8 mouse cellular contexts compared by ENCODE assay signal in genomic region chr19:45310291-45310881, GRCm38 (mm10). TPM values are rescaled to one million over a fixed set of nuclear protein-coding genes. Genes with fewer than 3 reads are reported as not detected.
DNase-seq lines count a peak whose midpoint lies in the region; ATAC-seq and TF ChIP-seq lines count a peak whose summit lies in the region.

No protein-coding gene starts in this region.

- TF ChIP-seq CTCF in gastrocnemius, adult 2 months (IDR thresholded peaks at IDR 0.05): no peak
- no peak for TF ChIP-seq CTCF in liver, embryonic 14.5 days (IDR thresholded peaks at IDR 0.05; ENCODE audit: low read depth)

- H3K4me2 ChIP-seq in forebrain, embryonic 13.5 days: peak overlapping the region; percentile 49
- H3K4me2 ChIP-seq in liver, embryonic 14.5 days (ENCODE audit: low read depth): peak overlapping the region; percentile 43

- WGBS in forebrain, embryonic 13.5 days: 41% methylated on average over 5 of the region's 5 CpGs
- 31% methylated on average over 5 of the region's 5 CpGs for WGBS in liver, embryonic 14.5 days (ENCODE audit: insufficient replicate concordance)

- H3K27ac ChIP-seq in gastrocnemius, adult 2 months: peak overlapping the region; percentile 88
- H3K27ac ChIP-seq in forebrain, embryonic 13.5 days: peak overlapping the region; percentile 88
- no peak overlapping the region for H3K27ac ChIP-seq in liver, embryonic 14.5 days

- intact Hi-C loops in gastrocnemius, adult 2 months (cut with DNase I): loop anchor here (2.0 kb wide), 1 partner anchor 56 kb away; no protein-coding TSS in a partner anchor

- H3K9ac ChIP-seq in forebrain, embryonic 13.5 days: peak overlapping the region; percentile 0; the same call in 1 of the 2 replicates
- H3K9ac ChIP-seq in liver, embryonic 14.5 days (replicated peaks): no peak overlapping the region

- H3K9me3 ChIP-seq in forebrain, embryonic 13.5 days (replicated peaks): no peaks in the 10 kb centered on the region
- H3K9me3 ChIP-seq in liver, embryonic 14.5 days (ENCODE audit: control insufficient read depth, low read length): no peaks in the 10 kb centered on the region

- H3K36me3 ChIP-seq in forebrain, embryonic 13.5 days (ENCODE audit: poor library complexity, severe bottlenecking): no peaks in the 10 kb centered on the region
- H3K36me3 ChIP-seq in liver, embryonic 14.5 days (replicated peaks; ENCODE audit: control insufficient read depth, insufficient read depth, low read depth): no peaks in the 10 kb centered on the region

- DNase-seq in gastrocnemius, adult 2 months: peak; percentile 62
- no peak for DNase-seq in gastrocnemius, postnatal 4 days (ENCODE audit: low spot score in 2 of 2)
- DNase-seq in 416B (ENCODE audit: low read depth): peak; percentile 23
- no peak for DNase-seq in liver, embryonic 14.5 days (ENCODE audit: low read depth in 3 of 3, low spot score in 3 of 3)
- DNase-seq in testis, postnatal 14 days (ENCODE audit: low spot score): no peak
- DNase-seq in thymus, postnatal 0 days (ENCODE audit: low spot score): no peak
- no peak for DNase-seq in spleen, adult 18-20 months

- peak overlapping the region; percentile 69 for H3K4me3 ChIP-seq in gastrocnemius, adult 2 months
- H3K4me3 ChIP-seq in forebrain, embryonic 13.5 days: peak overlapping the region; percentile 8; the same call in 1 of the 2 replicates
- peak overlapping the region in 1 of 2 experiments; percentile 25; a peak in 1 of 4 replicates for H3K4me3 ChIP-seq in liver, embryonic 14.5 days (ENCODE audit: insufficient read depth in 1 of 2, low read depth in 2 of 2, low read length in 2 of 2)

- no peak for TF ChIP-seq EP300 in liver, embryonic 14.5 days (IDR thresholded peaks at IDR 0.05; ENCODE audit: low read depth)

- peaks cover 35% of the 10 kb centered on the region for H3K4me1 ChIP-seq in forebrain, embryonic 13.5 days
- H3K4me1 ChIP-seq in liver, embryonic 14.5 days (replicated peaks; ENCODE audit: control insufficient read depth in 2 of 2, insufficient read depth in 2 of 2, low read length in 1 of 2): peaks cover 0 to 2% of the 10 kb centered on the region in 2 experiments; a peak in 2 of 4 replicates

- ATAC-seq in forebrain, embryonic 13.5 days: peak; percentile 53; the same call in 1 of the 2 replicates
- no peak for ATAC-seq in liver, embryonic 14.5 days (ENCODE audit: insufficient read depth)

- peaks cover 35% of the 10 kb centered on the region for H3K27me3 ChIP-seq in forebrain, embryonic 13.5 days
- H3K27me3 ChIP-seq in liver, embryonic 14.5 days (ENCODE audit: control insufficient read depth, insufficient read depth, low read length): peaks cover 3% of the 10 kb centered on the region; the same call in 1 of the 2 replicates

RNA-seq across cellular contexts. Expression of gene Btrc, which starts 53.1 kb away (rescaled TPM):
- total RNA-seq in gastrocnemius, adult 2 months (2021): 10 to 100 TPM; 20.5 to 22.0 TPM
- total RNA-seq in gastrocnemius, postnatal 4 days (2021): 10 to 100 TPM; 39.6 to 43.8 TPM
- polyA plus RNA-seq in forebrain, embryonic 13.5 days (2015; fragmentation: Nextera tagmentation; extraction: Ambion mirVana): 51.4 and 54.9 TPM in 2 replicates
- 21.0 and 27.6 TPM in 2 replicates for polyA plus RNA-seq in liver, embryonic 14.5 days (2012; rRNA removed)
- polyA plus RNA-seq in liver, embryonic 14.5 days (2014; fragmentation: Nextera tagmentation; extraction: Ambion mirVana): 40.3 and 46.7 TPM in 2 replicates
- 27.2 and 28.5 TPM in 2 replicates for polyA plus RNA-seq in thymus, postnatal 0 days (2015; fragmentation: Nextera tagmentation; extraction: Ambion mirVana)

Comparison
In these comparisons a context has a peak if more than half of its experiments do, and no peak if none do; other contexts are left out.
1. DNase-seq: peak in gastrocnemius, adult 2 months (single experiment) and 416B (single experiment); none in gastrocnemius, postnatal 4 days (0 of 2), liver, embryonic 14.5 days (0 of 3), testis, postnatal 14 days (single experiment), thymus, postnatal 0 days (single experiment) and spleen, adult 18-20 months (0 of 2).